In the genomic region with DNA sequence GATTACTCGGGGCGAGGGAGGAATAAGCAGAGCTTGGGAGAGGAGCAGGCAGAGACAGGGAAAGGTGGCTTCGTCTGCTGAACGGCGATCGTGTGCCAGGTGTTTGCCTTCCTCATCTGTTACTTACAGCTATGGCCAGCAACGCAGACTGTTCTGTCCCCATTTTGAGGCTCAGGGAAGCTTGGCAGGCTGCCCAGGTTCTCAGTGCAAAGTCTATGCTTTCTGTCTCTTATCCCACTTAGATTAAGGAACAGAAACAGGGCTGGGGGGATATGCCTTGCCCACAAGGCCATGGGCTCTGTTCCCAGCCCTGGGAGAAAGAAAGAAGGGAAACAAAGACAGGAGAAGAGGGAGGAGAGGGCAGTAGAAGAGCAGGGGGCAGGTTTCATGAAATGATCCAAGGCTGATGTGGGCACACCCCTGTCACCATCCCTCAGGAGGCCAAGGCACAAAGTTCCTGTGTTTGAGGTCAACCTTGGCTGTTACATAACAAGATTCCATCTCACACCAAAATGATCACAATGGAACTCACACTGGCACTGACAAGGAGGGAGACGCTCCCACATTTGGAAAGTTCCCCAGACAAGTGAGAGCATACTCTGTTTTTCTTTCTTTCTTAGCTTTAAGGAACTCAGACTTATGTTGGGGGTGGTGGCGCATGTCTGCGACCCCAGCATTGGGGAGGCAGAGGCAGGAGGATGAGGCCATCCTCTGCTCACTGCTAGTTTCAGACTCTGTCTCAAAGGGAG, we compare ENCODE assay signal across 8 mouse cellular contexts.
DNase-seq lines count a peak whose midpoint lies in the region; ATAC-seq and TF ChIP-seq lines count a peak whose summit lies in the region.

No protein-coding gene starts in this region.

- peak overlapping the region; percentile 12; the same call in 1 of the 2 replicates for H3K27ac ChIP-seq in midbrain, embryonic 13.5 days
- H3K27ac ChIP-seq in midbrain, embryonic 10.5 days (replicated peaks): no peak overlapping the region
- H3K27ac ChIP-seq in heart, embryonic 13.5 days (replicated peaks): peak overlapping the region; percentile 76
- peak overlapping the region; percentile 84 for H3K27ac ChIP-seq in layer of hippocampus, adult 2 months
- H3K27ac ChIP-seq in stomach, embryonic 15.5 days: peak overlapping the region; percentile 46

- no peak overlapping the region for H3K4me3 ChIP-seq in midbrain, embryonic 13.5 days (replicated peaks)
- no peak overlapping the region for H3K4me3 ChIP-seq in midbrain, embryonic 10.5 days
- no peak overlapping the region for H3K4me3 ChIP-seq in heart, embryonic 13.5 days
- H3K4me3 ChIP-seq in layer of hippocampus, adult 2 months: no peak overlapping the region
- H3K4me3 ChIP-seq in stomach, embryonic 15.5 days (replicated peaks): no peak overlapping the region

- peaks cover 22% of the 10 kb centered on the region for H3K4me1 ChIP-seq in midbrain, embryonic 13.5 days (replicated peaks)
- H3K4me1 ChIP-seq in midbrain, embryonic 10.5 days: peaks cover 12% of the 10 kb centered on the region
- H3K4me1 ChIP-seq in heart, embryonic 13.5 days: peaks cover 67% of the 10 kb centered on the region
- H3K4me1 ChIP-seq in stomach, embryonic 15.5 days: peaks cover 19% of the 10 kb centered on the region

- no peaks in the 10 kb centered on the region for H3K9me3 ChIP-seq in midbrain, embryonic 13.5 days
- no peaks in the 10 kb centered on the region for H3K9me3 ChIP-seq in midbrain, embryonic 10.5 days (replicated peaks)
- H3K9me3 ChIP-seq in heart, embryonic 13.5 days: no peaks in the 10 kb centered on the region
- H3K9me3 ChIP-seq in stomach, embryonic 15.5 days: no peaks in the 10 kb centered on the region

- 81% methylated on average over 10 of the region's 10 CpGs for WGBS in midbrain, embryonic 13.5 days
- WGBS in midbrain, embryonic 10.5 days: 90% methylated on average over 10 of the region's 10 CpGs
- 54% methylated on average over 10 of the region's 10 CpGs for WGBS in heart, embryonic 13.5 days
- WGBS in stomach, embryonic 15.5 days: 43% methylated on average over 10 of the region's 10 CpGs

- H3K9ac ChIP-seq in midbrain, embryonic 13.5 days (replicated peaks): no peak overlapping the region
- H3K9ac ChIP-seq in heart, embryonic 13.5 days: no peak overlapping the region
- no peak overlapping the region for H3K9ac ChIP-seq in stomach, embryonic 15.5 days

- no peaks in the 10 kb centered on the region for H3K27me3 ChIP-seq in midbrain, embryonic 13.5 days
- no peaks in the 10 kb centered on the region for H3K27me3 ChIP-seq in midbrain, embryonic 10.5 days (ENCODE audit: low read depth, poor library complexity, severe bottlenecking)
- H3K27me3 ChIP-seq in heart, embryonic 13.5 days (replicated peaks): no peaks in the 10 kb centered on the region
- no peaks in the 10 kb centered on the region for H3K27me3 ChIP-seq in stomach, embryonic 15.5 days (replicated peaks)

- no peak for TF ChIP-seq CTCF in layer of hippocampus, adult 2 months (conservative IDR thresholded peaks at IDR 0.05)

- no peak overlapping the region for H3K4me2 ChIP-seq in midbrain, embryonic 13.5 days (replicated peaks)
- no peak overlapping the region; the same call in 1 of the 2 replicates for H3K4me2 ChIP-seq in heart, embryonic 13.5 days
- no peak overlapping the region for H3K4me2 ChIP-seq in stomach, embryonic 15.5 days

- 0 out of 2 replicates have a peak, but pooled peaks cover 3% of the 10 kb centered on the region for H3K36me3 ChIP-seq in midbrain, embryonic 13.5 days
- H3K36me3 ChIP-seq in midbrain, embryonic 10.5 days: no peaks in the 10 kb centered on the region
- H3K36me3 ChIP-seq in heart, embryonic 13.5 days: no peaks in the 10 kb centered on the region
- no peaks in the 10 kb centered on the region for H3K36me3 ChIP-seq in stomach, embryonic 15.5 days

- ATAC-seq in midbrain, embryonic 13.5 days: peak; percentile 43; the same call in 1 of the 2 replicates
- ATAC-seq in heart, embryonic 13.5 days (ENCODE audit: extremely low read depth, insufficient number of reproducible peaks, low FRiP score, low TSS enrichment): no peak
- ATAC-seq in stomach, embryonic 15.5 days (ENCODE audit: insufficient read depth, low FRiP score, low read depth): peak; percentile 85

- DNase-seq in midbrain, embryonic 10.5 days (ENCODE audit: low spot score): no peak
- peak; percentile 58 to 64 for DNase-seq in cerebellum, postnatal 36 days
- peak in 1 of 2 experiments; percentile 57 for DNase-seq in layer of hippocampus, adult 2 months (ENCODE audit: low spot score in 2 of 2)
- peak; percentile 33 for DNase-seq in lung, postnatal 10 days
- DNase-seq in thymus, postnatal 36 days: no peak

Comparison
In these comparisons a context has a peak if more than half of its experiments do, and no peak if none do; other contexts are left out.
1. DNase-seq: peak in cerebellum, postnatal 36 days (2 of 2) and lung, postnatal 10 days (single experiment); none in midbrain, embryonic 10.5 days (single experiment) and thymus, postnatal 36 days (0 of 2).